Mouse (Mus musculus): ENCODE measurements around the gene Kcng1. TPM values are rescaled to one million over a fixed set of nuclear protein-coding genes. Genes with fewer than 3 reads are reported as not detected.

Gene Kcng1
- 2.4 and 2.7 TPM in 2 replicates for total RNA-seq (2015)
- 0.42 and 1.0 TPM in 2 replicates for total RNA-seq (2017)

- peak; percentile 51; the same call in 1 of the 2 replicates for ATAC-seq (replicated peaks; ENCODE audit: poor library complexity)
Observed at GRCm38 (mm10) chr2:168281582-168281981, at the start of gene Kcng1. Gene Kcng1, minus strand, starts transcription at chr2:168281736.

GRCm38 (mm10) chr2:168330421-168331070 is 49.0 kb upstream of the Kcng1 start:
- no peak for ATAC-seq (replicated peaks; ENCODE audit: poor library complexity)

GRCm38 (mm10) chr2:168321716-168322374 is 40.3 kb upstream of the Kcng1 start:
- peak; percentile 81 for ATAC-seq (replicated peaks; ENCODE audit: poor library complexity)

- ATAC-seq (replicated peaks; ENCODE audit: poor library complexity), result no peak
Observed at GRCm38 (mm10) chr2:168320388-168321182, 39.0 kb upstream of the Kcng1 start.

GRCm38 (mm10) chr2:168314646-168315446 is 33.3 kb upstream of the Kcng1 start:
- peak; percentile 71 for ATAC-seq (replicated peaks; ENCODE audit: poor library complexity)

- ATAC-seq (replicated peaks; ENCODE audit: poor library complexity), result no peak
Observed at GRCm38 (mm10) chr2:168312504-168312903, 31.0 kb upstream of the Kcng1 start.

GRCm38 (mm10) chr2:168311006-168311405 is 29.5 kb upstream of the Kcng1 start:
- ATAC-seq (replicated peaks; ENCODE audit: poor library complexity), result peak; percentile 44

- no peak for ATAC-seq (replicated peaks; ENCODE audit: poor library complexity)
Observed at GRCm38 (mm10) chr2:168308916-168309315, 27.4 kb upstream of the Kcng1 start.

GRCm38 (mm10) chr2:168299650-168300049 is 18.1 kb upstream of the Kcng1 start:
- no peak for ATAC-seq (replicated peaks; ENCODE audit: poor library complexity)

GRCm38 (mm10) chr2:168296530-168296929 is 15.0 kb upstream of the Kcng1 start:
- no peak for ATAC-seq (replicated peaks; ENCODE audit: poor library complexity)

- peak; percentile 29; the same call in 1 of the 2 replicates for ATAC-seq (replicated peaks; ENCODE audit: poor library complexity)
Observed at GRCm38 (mm10) chr2:168292521-168292920, 11.0 kb upstream of the Kcng1 start.

GRCm38 (mm10) chr2:168292041-168292440 is 10.5 kb upstream of the Kcng1 start:
- no peak for ATAC-seq (replicated peaks; ENCODE audit: poor library complexity)

- no peak for ATAC-seq (replicated peaks; ENCODE audit: poor library complexity)
Observed at GRCm38 (mm10) chr2:168289851-168290250, 8.3 kb upstream of the Kcng1 start.

- ATAC-seq (replicated peaks; ENCODE audit: poor library complexity), result no peak
Observed at GRCm38 (mm10) chr2:168289016-168289415, 7.5 kb upstream of the Kcng1 start.

- ATAC-seq (replicated peaks; ENCODE audit: poor library complexity), result peak; percentile 37; the same call in 1 of the 2 replicates
Observed at GRCm38 (mm10) chr2:168286987-168287386, 5.5 kb upstream of the Kcng1 start.

GRCm38 (mm10) chr2:168285143-168285542 is 3.6 kb upstream of the Kcng1 start:
- no peak for ATAC-seq (replicated peaks; ENCODE audit: poor library complexity)

GRCm38 (mm10) chr2:168280729-168281581 is 581 bp downstream of the Kcng1 start:
- ATAC-seq (replicated peaks; ENCODE audit: poor library complexity), result peak; percentile 66

- peak; percentile 71 for ATAC-seq (replicated peaks; ENCODE audit: poor library complexity)
Observed at GRCm38 (mm10) chr2:168274374-168274935, 7.1 kb downstream of the Kcng1 start.

- peak; percentile 74 for ATAC-seq (replicated peaks; ENCODE audit: poor library complexity)
Observed at GRCm38 (mm10) chr2:168273387-168273786, 8.1 kb downstream of the Kcng1 start.
